Mouse (Mus musculus) forebrain, embryonic 10.5 days (tissue): Measurements from ENCODE around the gene Trmt11. TPM values are rescaled to one million over a fixed set of nuclear protein-coding genes. Genes with fewer than 3 reads are reported as not detected.
A peak's percentile ranks its signal among the peaks of the same experiment; 100 is the strongest.

Experiments
- DNase-seq: peaks from one replicate; pipeline ENCODE4 v3.0.0-alpha.2; 2017; ENCODE audit warnings: low spot score; ENCODE audit errors: extremely low spot score
- H3K27ac ChIP-seq: fragments of 300-500 bp; sonication (generic); 2 replicates; pipeline ENCODE4 v1.5.1; 2016; ENCODE audit warnings: mild to moderate bottlenecking
- H3K27me3 ChIP-seq: fragments of 300-500 bp; sonication (generic); 2 replicates; pipeline ENCODE4 v1.6.1; 2016; ENCODE audit warnings: mild to moderate bottlenecking; ENCODE audit not compliant: poor library complexity, severe bottlenecking
- H3K36me3 ChIP-seq: fragments of 300-500 bp; sonication (generic); replicated peaks from 2 replicates; pipeline ENCODE4 v1.6.1; 2016; ENCODE audit warnings: mild to moderate bottlenecking, moderate library complexity
- H3K4me1 ChIP-seq: fragments of 300-500 bp; sonication (generic); 2 replicates; pipeline ENCODE4 v1.6.1; 2016
- H3K4me3 ChIP-seq: fragments of 300-500 bp; sonication (generic); 2 replicates; pipeline ENCODE4 v1.5.1; 2016; ENCODE audit warnings: mild to moderate bottlenecking, moderate library complexity
- H3K9me3 ChIP-seq: fragments of 300-500 bp; sonication (generic); 2 replicates; pipeline ENCODE4 v1.6.1; 2016; ENCODE audit warnings: mild to moderate bottlenecking, moderate library complexity
- WGBS: fragments of 180-500 bp; shearing (Covaris S2); methylation state at CpG from one replicate; pipeline ENCODE4 v1.1.7; 2016; 5-methylcytosine and 5-hydroxymethylcytosine counted together
- polyA plus RNA-seq: library from polyadenylated mRNA; unstranded; fragments of >200 nt; fragmentation: Nextera tagmentation; extraction: Ambion mirVana; gene quantifications from 2 replicates; pipeline ENCODE4 v1.2.1, GENCODE M21; 2016

Trmt11 gene
- polyA plus RNA-seq, 1 experiment from 2014 or later, result 38.2 TPM

DNA sequence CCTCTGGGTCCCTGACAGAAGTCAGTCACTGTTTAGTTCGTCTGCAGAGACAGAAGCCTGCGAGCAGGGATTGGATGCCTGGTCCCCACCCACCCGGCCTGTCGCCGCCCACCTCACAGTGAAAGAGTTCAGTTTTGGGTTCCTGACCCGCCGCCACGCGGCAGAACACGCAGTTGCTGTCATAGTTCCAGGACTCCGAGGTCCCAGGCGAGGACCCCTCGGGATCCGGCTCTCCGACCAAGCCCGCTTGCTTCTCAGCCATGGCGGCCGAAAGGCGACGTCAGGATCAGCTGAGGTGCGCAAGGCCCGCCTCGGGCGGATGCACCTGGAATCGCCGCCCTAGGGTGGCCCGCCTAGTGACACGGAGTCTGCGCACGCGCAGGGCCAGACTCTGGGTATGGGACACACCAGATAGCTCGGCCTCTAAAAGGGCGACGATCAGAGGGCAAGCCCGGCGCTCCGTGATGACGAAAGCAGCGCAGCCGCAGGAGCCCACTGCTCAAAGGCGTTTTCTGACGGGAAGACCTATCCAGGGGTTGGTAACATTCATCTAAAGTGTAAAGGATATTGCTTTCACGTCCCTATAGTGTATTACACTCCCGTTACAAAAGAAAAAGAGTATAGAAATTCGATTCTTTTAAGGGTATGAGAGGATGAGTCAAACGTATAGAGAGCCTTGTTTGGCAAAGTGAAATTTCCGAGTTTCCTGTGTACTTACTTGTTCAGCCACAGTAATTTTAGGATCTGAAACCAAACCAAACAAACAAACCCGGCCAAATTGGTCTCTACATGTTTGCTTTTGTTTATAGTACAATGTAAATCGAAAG, 17.8 kb upstream of the Trmt11 start:
- H3K27me3 ChIP-seq, result no peaks in the 10 kb centered on the region
- DNase-seq, result peak; percentile 97
- H3K9me3 ChIP-seq, result no peaks in the 10 kb centered on the region
- no peaks in the 10 kb centered on the region for H3K36me3 ChIP-seq
- peak overlapping the region; percentile 63 for H3K4me3 ChIP-seq
- H3K4me1 ChIP-seq, result peaks cover 15% of the 10 kb centered on the region
- peak overlapping the region; percentile 92 for H3K27ac ChIP-seq
- WGBS, result 1% methylated on average over 49 of the region's 49 CpGs

DNA sequence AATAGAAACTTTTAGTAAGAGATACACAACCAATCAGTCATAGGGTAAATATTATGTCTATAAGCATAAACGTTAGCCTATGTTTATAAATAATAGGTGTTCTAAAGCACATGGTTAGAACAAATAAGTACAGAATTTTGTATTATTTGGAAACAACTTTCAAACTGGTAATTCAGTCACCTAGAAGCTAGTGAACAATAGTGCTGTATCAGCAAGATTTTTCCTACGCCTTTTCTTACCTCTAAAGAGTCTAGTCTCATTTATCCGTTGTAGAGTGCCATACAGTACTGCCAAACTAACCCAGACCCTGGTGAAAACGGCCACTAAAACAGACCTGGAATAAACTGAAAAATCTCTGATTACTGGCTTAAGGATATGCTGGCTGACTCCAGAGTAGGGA, 12.5 kb upstream of the Trmt11 start:
- H3K9me3 ChIP-seq, result no peaks in the 10 kb centered on the region
- no peak overlapping the region for H3K27ac ChIP-seq
- H3K4me3 ChIP-seq, result no peak overlapping the region
- H3K27me3 ChIP-seq, result no peaks in the 10 kb centered on the region
- H3K4me1 ChIP-seq, result peaks cover 11% of the 10 kb centered on the region
- 87% methylated on average over 4 of the region's 4 CpGs for WGBS
- H3K36me3 ChIP-seq, result no peaks in the 10 kb centered on the region
- DNase-seq, result no peak

DNA sequence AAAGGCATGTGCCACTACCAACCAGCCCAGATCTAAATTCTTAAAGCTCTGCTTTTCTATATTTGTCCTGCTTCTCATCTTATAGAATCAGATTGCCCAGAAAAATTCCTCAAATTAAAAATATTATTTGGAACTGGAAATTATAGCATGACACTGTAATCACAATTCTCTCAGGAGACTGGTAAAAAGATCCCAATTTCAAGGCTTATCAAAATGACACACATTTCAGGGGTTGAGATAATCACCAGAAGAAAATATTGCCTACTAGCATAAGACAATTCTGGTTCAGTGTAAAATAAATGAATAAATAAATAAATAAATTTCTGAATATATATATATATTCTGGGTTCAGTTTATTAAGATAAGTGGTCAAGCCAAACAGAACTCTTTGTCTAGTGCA, 9.1 kb upstream of the Trmt11 start:
- H3K9me3 ChIP-seq, result no peaks in the 10 kb centered on the region

DNA sequence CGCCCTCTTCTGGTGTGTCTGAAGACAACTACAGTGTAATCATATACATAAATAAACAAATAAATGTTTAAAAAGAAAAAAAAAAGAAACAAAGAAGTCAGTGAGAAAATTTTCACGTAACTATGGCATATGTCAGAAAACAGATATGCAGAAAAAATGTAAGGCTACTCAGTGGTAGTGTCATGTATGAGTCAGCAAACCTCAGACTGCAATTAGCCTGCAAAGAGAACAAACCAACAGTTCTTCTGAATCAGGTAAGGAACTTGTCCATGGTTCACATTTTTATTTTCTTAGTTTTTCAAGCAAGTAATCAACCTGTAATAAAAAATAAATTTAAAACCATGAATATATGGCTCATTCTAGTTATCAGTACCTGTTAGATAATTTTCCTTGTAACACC, 7.6 kb upstream of the Trmt11 start:
- DNase-seq, result no peak
- H3K4me1 ChIP-seq, result no peaks in the 10 kb centered on the region
- WGBS, result 76% methylated on average over 2 of the region's 2 CpGs
- no peak overlapping the region for H3K4me3 ChIP-seq
- H3K9me3 ChIP-seq, result no peaks in the 10 kb centered on the region
- no peaks in the 10 kb centered on the region for H3K36me3 ChIP-seq
- no peak overlapping the region for H3K27ac ChIP-seq
- no peaks in the 10 kb centered on the region for H3K27me3 ChIP-seq

More for the DNA sequence above, 9.1 kb upstream of the Trmt11 start:
- no peaks in the 10 kb centered on the region for H3K4me1 ChIP-seq
- H3K27ac ChIP-seq, result no peak overlapping the region
- no peak for DNase-seq
- no peaks in the 10 kb centered on the region for H3K27me3 ChIP-seq
- H3K4me3 ChIP-seq, result no peak overlapping the region
- H3K36me3 ChIP-seq, result no peaks in the 10 kb centered on the region

DNA sequence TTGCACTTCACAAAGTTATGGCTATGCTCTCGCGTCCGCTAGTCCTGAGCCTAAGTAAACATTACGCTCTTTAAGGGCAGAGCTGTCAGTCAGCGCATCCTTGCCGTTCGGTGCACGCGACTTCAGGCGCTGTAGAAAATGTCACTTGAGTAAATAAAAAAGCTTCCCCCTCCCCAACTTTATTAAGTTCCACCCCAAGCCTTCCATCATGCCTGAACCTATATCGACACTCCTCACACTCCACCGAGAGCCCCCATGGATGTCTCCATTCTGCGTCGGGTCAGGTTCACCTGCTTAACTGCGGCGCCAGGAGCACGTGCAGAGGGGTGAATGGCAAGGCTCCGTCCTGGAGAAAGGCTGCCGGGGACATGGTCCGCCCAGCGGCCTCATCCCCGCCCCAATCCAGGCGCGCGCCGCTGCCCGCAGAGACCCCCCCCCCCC, 435 bp downstream of the Trmt11 start:
- H3K4me3 ChIP-seq, result peak overlapping the region; percentile 84
- peaks cover 29% of the 10 kb centered on the region for H3K36me3 ChIP-seq
- H3K9me3 ChIP-seq, result no peaks in the 10 kb centered on the region
- no peaks in the 10 kb centered on the region for H3K27me3 ChIP-seq
- under 1% methylated on average over 19 of the region's 27 CpGs for WGBS
- H3K27ac ChIP-seq, result peak overlapping the region; percentile 97
- no peak for DNase-seq
- H3K4me1 ChIP-seq, result peaks cover 21% of the 10 kb centered on the region

DNA sequence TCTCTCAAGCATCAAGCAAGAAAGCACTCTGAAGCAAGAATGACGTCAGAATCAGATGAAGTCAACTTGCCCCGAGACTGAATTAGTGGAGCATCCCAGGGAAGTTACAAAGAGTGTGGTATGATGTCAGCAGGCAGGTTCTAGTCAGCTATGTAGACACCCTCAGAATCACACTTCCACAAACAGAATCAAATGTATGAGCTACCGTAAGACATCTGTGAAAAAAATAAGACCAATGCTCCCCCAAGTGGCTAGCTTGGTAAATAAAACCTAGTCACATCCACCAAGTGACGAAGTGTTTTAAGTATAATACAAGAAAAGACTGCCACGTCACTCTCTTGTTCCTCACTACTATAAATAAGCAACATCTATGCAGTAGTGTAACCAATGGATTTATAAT, 13.5 kb downstream of the Trmt11 start:
- no peak overlapping the region for H3K27ac ChIP-seq
- WGBS, result 82% methylated on average over 5 of the region's 5 CpGs
- no peaks in the 10 kb centered on the region for H3K27me3 ChIP-seq
- peaks cover 90% of the 10 kb centered on the region for H3K36me3 ChIP-seq
- no peaks in the 10 kb centered on the region for H3K9me3 ChIP-seq
- no peaks in the 10 kb centered on the region for H3K4me1 ChIP-seq
- no peak for DNase-seq
- H3K4me3 ChIP-seq, result no peak overlapping the region

DNA sequence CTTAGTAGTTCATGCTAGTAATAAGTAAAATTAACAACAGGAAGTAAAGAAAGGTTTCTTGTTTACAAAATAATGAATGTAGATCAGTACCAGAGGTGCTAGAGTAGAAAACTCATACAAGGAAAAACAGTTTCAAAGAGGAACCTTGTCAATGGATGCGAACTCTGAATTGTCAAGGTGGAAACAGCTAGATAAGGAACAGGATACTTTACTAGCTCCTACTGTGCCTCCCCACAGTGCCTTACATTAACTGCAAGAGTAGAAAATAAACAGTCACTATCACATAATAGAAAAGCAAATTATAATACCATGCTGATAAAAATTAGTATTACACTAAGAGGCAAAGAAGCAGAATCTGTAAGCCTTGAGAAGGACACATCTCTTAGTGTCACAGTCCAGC, 14.9 kb downstream of the Trmt11 start:
- WGBS, result 92% methylated on average over 1 of the region's 1 CpGs
- Histone ChIP-seq H3K4me3 (no peak overlapping the region), H3K27ac (no peak overlapping the region), H3K27me3 (no peaks in the 10 kb centered on the region), H3K36me3 (peaks cover 87% of the 10 kb centered on the region), H3K9me3 (no peaks in the 10 kb centered on the region), H3K4me1 (no peaks in the 10 kb centered on the region)
- DNase-seq, result no peak

DNA sequence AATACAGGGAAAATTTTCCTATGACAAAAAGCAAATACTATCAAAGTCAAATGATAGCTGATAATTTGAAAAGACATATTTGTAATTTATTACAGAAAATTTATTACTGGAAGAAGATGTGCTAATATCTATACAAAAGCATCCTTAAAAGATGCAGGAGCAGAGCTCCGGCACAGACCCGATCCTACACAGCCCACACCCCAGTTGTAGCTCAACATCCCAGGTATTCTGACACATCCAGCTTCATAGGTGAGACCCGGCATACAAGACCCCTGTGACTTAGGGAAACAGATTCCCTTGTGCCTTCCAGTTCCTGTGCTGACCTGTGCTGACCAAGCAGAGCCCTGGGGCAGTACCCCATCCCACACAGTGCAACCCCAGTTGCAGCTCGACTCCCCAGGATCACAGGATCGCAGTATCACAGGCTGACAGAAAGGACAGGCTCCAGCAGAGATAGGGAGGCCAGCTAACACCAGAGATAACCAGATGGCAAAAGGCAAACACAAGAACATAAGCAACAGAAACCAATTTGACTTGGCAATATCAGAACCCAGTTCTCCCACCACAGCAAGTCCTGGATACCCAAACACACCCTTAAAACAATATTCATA, 22.8 kb downstream of the Trmt11 start:
- no peaks in the 10 kb centered on the region for H3K27me3 ChIP-seq
- H3K36me3 ChIP-seq, result peaks cover 41% of the 10 kb centered on the region
- 100% methylated on average over 5 of the region's 5 CpGs for WGBS
- H3K27ac ChIP-seq, result no peak overlapping the region
- no peaks in the 10 kb centered on the region for H3K9me3 ChIP-seq
- no peak for DNase-seq
- no peaks in the 10 kb centered on the region for H3K4me1 ChIP-seq
- H3K4me3 ChIP-seq, result no peak overlapping the region

DNA sequence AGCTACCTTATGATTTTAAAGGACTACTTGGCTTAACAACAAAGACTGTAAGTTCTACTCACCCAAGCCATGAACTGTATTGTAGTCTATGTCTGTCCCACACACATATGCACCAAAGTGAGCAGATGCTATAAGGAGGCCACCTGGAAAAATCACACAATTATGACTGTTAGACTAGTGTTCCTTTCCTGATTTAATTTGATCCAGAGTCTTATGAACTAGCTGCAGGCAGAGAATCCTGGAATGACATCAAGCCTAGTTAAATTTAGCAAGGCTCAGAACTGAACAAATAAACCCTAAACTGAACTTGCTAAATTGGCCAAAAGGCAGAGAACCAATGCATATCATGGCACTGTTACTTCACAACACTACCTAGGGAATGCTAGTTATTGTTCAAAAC, 34.2 kb downstream of the Trmt11 start:
- Histone ChIP-seq H3K9me3 (no peaks in the 10 kb centered on the region), H3K4me1 (no peaks in the 10 kb centered on the region), H3K27me3 (no peaks in the 10 kb centered on the region), H3K27ac (no peak overlapping the region), H3K36me3 (peaks cover 67% of the 10 kb centered on the region), H3K4me3 (no peak overlapping the region)
- DNase-seq, result no peak

DNA sequence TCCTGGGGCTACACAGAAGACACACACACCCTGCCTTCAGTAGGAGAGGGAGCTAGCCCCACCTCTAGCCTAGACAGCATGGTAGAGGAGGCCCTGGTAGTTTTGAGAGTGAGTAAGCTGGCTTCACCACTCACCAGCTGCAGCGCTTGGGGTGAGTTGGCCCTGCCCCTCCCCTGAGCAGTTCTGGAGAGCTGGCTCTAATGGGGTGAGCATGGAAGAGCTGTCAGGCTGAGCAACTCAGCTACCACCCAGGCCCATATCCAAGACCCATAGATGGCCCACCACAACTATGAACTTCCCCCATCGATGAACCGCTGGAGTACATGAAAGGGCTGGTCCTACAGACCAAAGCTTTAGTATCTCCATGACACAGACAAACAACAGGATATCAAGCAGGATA, 35.9 kb downstream of the Trmt11 start:
- Histone ChIP-seq H3K36me3 (peaks cover 80% of the 10 kb centered on the region), H3K4me1 (no peaks in the 10 kb centered on the region), H3K27me3 (no peaks in the 10 kb centered on the region), H3K27ac (no peak overlapping the region), H3K4me3 (no peak overlapping the region), H3K9me3 (no peaks in the 10 kb centered on the region)
- 94% methylated on average over 3 of the region's 3 CpGs for WGBS
- no peak for DNase-seq

DNA sequence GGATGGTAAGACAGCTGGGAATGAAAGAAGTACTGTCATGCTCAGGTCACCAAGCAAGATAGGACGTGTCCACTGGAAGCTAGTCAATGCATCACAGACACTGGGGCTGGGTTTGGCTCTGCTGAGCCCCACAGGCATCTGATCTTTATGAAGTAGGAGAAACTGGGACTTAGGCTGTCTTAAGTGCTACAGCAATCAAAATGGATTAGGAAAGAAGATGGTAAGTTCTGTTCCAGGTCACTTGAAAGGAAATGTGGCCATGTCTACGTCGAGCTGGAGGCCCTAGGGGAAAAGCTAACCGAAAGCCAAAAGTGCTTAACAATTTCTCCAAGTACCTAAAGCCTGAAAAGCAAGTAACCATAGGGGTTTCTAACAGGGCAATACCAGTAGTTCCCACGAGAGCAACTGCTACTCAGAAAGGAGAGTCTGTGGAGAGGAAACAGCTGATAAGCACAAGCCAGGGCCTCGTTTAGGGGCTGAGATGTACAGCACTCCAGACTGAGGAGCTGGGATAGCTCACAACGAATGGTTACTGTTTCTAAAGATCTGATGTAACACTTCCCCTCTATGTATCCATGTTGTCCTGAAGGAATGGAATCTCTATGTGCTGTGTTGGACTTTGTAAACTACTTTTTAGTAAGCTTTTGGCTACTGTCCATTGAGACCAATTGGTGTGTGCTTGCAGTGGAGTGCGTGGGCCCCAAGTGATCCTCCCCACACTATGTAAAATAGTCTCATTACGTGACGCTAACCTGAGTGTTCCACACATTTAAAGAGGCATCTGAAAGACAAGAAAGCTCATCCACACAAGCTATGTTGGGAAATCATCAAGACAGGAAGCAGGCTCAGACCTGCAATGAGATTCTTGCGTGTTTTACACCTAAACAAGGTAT, 44.6 kb downstream of the Trmt11 start:
- DNase-seq, result no peak
- Histone ChIP-seq H3K36me3 (peaks cover 71% of the 10 kb centered on the region), H3K4me3 (no peak overlapping the region), H3K27ac (no peak overlapping the region), H3K4me1 (no peaks in the 10 kb centered on the region), H3K9me3 (no peaks in the 10 kb centered on the region), H3K27me3 (no peaks in the 10 kb centered on the region)
- 95% methylated on average over 11 of the region's 11 CpGs for WGBS

DNA sequence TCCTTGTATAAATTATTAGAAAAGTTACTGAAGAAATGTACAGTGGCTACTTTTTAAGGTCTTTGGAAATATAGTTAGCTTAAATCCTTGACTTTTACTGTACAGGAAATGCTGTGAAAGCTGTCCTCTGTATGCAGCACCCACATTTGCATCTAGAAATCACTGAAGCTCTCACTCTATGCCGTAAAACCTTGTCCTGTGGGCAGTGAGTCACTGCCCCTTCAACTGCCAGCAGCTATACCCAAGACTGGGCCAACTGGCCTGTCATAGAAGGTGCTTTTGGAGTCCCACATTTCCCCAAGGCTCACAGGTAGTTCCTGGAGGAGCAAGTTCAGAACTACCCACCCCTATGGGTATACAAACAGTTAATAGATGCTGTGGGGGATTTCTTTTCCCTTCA, 48.2 kb downstream of the Trmt11 start:
- H3K9me3 ChIP-seq, result no peaks in the 10 kb centered on the region
- H3K27me3 ChIP-seq, result no peaks in the 10 kb centered on the region
- no peaks in the 10 kb centered on the region for H3K4me1 ChIP-seq
- DNase-seq, result no peak
- no peak overlapping the region for H3K27ac ChIP-seq
- WGBS, result 91% methylated on average over 1 of the region's 1 CpGs
- H3K4me3 ChIP-seq, result no peak overlapping the region
- H3K36me3 ChIP-seq, result peaks cover 54% of the 10 kb centered on the region

DNA sequence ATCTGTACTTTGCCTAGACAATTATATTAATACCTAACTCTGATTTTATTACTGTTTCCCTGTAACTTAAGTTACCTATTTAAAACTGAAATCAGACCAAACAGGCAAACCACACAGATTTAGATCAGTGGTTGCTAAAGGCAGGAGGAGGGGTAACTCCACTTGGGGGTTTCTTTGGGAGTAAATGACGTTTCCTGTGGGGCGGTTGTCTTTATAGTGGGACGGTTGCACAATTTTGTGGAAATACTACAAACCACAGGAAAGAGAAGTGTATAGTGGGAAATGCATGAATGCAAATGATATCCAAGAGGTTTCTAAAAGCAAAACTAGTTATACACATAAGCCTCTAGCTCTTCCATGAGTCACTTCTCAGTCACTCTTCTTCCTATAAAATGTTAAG, 50.6 kb downstream of the Trmt11 start:
- 90% methylated on average over 3 of the region's 3 CpGs for WGBS
- Histone ChIP-seq H3K36me3 (peaks cover 57% of the 10 kb centered on the region), H3K27ac (no peak overlapping the region), H3K9me3 (no peaks in the 10 kb centered on the region; the same call in 1 of the 2 replicates), H3K4me1 (no peaks in the 10 kb centered on the region), H3K4me3 (no peak overlapping the region), H3K27me3 (no peaks in the 10 kb centered on the region)
- no peak for DNase-seq
